Mouse (Mus musculus): ENCODE data around the gene Cpsf6.

DNA sequence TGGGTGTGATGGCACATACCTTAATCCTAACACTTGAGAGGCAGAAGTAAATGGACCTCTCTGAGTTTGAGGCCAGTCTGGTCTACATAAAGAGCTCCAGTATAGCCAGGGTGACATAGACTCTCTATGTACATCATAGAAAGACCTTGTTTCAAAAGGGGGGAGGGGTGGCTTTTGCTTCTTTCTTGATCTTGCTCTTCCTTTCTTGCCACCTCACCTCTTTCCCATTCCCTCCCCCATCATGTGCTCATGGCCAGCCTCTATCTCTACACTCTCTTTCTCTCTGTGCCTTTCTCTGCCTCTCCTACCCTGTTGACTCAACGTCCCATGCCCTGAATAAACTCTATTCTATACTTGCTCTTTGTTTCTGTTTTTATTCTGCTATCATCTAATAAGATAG lies 6.4 kb upstream of the Cpsf6 start:
- TF ChIP-seq CTCF (IDR thresholded peaks at IDR 0.05; ENCODE audit: control insufficient read depth, insufficient read depth, low read length) (no peak), POLR2A (IDR thresholded peaks at IDR 0.05; ENCODE audit: borderline replicate concordance, control insufficient read depth, low read depth, low read length) (no peak)
